Mouse (Mus musculus) leukemia stem cell, adult 10-12 weeks (primary cell): ENCODE results near the gene Uchl4. TPM values are rescaled to one million over a fixed set of nuclear protein-coding genes. Genes with fewer than 3 reads are reported as not detected.

ENCODE experiments used
- polyA plus RNA-seq: library from polyadenylated mRNA; stranded (reverse); fragments of >175 nt; gene quantifications from 2 replicates; pipeline ENCODE4 v1.2.3, GENCODE M21; 2012; ENCODE audit warnings: low replicate concordance

The Uchl4 gene
- not detected in 2 replicates for polyA plus RNA-seq

DNA sequence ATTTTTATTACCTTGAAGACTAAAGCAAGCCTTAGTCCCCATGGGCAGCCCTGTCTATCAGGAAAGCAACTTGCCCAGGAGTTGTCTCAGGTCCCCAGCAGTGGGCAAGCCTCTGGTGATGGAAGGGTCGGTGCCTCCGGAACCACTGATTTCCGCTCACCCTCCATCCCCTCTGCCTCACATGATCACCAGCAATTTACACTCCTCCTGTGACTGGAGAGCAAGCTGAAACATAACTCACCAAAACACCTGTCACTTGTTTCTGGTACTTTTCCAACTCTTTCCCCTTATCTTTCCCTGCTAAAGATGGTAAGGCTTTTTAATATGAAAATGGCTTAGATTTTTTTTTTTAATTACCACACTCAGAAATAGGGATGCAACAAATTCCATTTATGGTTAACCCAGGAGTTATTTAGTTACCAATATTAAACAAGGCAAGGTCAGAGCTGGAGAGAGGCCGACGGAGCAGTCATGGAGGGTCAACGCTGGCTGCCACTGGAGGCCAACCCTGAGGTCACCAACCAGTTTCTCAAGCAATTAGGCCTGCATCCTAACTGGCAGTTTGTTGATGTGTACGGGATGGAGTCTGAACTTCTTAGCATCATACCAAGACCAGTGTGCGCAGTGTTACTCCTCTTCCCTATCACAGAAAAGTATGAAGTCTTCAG, at the start of gene Uchl4:
Uchl4 (plus strand) TSS at position 434 of the 668 bp plus-strand sequence.

DNA sequence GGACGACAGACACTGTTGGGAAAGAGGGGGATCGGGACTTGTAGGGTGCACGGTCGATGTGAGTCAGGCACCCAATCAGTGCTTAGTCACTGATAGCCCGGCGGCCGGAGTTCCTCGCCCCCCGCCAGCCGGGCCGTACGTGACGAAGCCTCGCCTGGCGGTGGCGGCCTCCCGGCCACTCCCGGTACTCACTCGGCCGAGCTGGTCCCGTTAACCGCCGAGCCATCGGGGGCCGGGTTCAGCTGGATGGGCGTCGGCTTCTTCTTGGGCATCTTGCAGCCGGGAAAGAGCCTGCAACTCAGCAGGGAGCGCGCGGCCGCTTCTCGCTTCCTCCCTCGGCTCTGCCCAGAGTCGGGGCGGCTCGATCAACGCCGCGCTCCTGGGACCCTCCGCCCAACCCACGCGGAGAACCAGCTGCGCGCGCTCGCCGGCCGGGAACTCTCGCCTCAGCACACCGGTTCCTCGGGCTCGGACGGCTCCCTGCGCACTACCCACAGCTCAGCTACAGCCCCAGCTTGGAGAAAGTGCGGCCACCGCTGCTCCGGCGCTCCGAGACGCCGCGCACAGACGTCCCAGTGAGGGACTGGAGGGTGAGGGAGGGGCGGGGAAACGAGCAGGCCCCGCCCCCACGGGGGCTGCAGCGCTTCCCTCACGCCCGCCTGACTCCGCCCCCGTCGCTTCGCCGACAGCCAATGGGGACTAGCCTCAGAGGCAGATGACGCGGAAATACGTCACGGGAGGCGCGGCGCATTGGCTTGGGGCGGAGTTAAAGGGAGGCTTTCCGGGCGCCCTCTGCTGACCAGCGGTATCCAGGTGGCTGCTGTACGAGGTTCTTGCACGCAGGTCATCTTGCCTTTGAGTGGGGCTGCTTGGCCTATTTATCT, 18.3 kb downstream of the Uchl4 start, which contains the start of gene Map2k1:
Map2k1 (minus strand) TSS at position 611 of the 884 bp plus-strand sequence.

DNA sequence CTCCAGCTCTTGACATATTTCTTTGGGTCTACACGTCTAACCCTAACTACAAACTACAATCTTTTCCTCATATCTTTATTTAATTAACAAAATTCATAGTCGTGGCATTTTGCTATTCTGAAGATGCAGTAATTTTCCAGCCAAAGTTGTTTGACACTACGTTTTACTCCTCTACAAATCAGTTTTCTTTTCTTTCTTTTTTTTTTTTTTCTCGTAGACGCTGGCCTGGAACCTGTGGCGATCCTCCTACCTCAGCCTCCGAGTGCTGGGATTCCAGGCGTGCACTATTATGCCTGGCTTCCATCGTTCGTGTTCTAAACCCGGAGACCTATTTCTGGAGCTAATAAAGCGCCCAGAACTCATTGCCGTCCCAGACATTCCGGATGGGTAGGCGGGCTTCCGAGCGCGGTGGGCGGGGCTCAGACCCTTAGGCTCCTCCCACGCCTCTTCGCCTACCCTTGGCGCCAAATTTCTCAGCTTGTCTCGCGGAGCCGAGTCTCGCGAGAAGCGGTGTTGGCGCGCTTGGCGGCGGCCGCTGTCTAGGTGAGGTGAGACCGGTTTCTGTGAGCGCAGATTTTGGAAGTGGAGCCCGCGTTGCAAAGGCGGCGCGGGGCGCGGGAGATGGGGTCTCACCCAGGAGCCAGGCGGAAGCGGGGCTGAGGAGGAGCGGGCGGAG, 46.2 kb downstream of the Uchl4 start, which contains the start of gene Tipin:
Tipin (plus strand) TSS at position 477 of the 676 bp plus-strand sequence.

Other genes with a start within 250 kb of the Uchl4 start
- 0.76 and 1.4 TPM in 2 replicates for gene Smad6, start 213.1 kb upstream of the Uchl4 start, polyA plus RNA-seq
- gene Lctl, start 118.1 kb upstream of the Uchl4 start, polyA plus RNA-seq: not detected in 2 replicates
- gene Zwilch, start 62.1 kb upstream of the Uchl4 start, polyA plus RNA-seq: 2.1 and 7.7 TPM in 2 replicates
- 68.9 and 127 TPM in 2 replicates for gene Rpl4, start 61.8 kb upstream of the Uchl4 start, polyA plus RNA-seq
- gene Snapc5, start 55.9 kb upstream of the Uchl4 start, polyA plus RNA-seq: 0.15 and 1.7 TPM in 2 replicates
- gene Map2k1, start 18.4 kb downstream of the Uchl4 start, polyA plus RNA-seq: 16.2 and 18.1 TPM in 2 replicates
- 4.8 TPM in 1 of 2 replicates, not detected in the other for gene Tipin, start 46.4 kb downstream of the Uchl4 start, polyA plus RNA-seq
- 5.4 and 7.1 TPM in 2 replicates for gene Dis3l, start 106.1 kb downstream of the Uchl4 start, polyA plus RNA-seq
- 0.83 TPM in 1 of 2 replicates, not detected in the other for gene Megf11, start 150.4 kb downstream of the Uchl4 start, polyA plus RNA-seq